Mouse (Mus musculus) right cerebral cortex, postnatal 14 days (tissue): Measurements from ENCODE around the gene Sox5.

Experiments
- DNase-seq: peaks from one replicate; pipeline ENCODE4 v3.0.0; 2022

The Sox5 gene

DNA sequence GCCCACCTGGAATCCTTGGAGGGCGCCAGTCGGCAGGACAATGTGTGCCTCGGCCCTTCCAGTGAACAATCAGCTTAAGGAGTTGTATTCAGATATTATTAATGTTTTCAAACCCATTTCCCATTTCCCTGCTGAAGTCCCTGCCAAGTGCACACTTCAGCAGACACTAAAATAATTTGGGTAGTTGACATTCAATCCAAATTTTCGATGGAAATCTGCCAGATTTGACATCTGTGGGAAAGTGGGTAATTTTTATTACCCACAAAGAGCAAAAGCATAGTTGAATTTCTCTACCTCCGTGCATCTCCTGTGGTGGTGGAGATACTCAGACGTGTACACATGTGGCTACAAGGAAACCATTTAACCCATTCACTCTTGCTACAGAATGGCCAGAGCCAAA is 228.3 kb downstream of the Sox5 start:
- DNase-seq, result no peak

DNA sequence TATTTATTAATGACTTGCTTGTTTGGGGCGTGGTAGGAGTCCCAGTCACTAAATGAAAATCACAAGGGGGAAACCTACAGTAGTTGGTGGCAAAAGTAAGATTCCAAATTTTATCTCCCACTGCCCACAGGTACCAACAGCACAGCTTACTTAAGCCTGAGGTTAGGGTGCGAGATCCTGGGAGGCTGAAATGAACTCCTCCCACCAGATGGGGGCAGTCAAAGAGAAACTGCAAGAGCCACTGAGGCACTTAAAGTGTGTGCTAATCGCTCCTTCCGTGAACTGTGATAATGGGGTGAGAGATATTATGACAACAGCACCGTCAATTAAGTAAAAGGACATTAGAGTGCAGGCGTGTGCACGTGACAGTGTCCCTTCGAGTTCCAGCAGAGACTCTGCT is 232.8 kb downstream of the Sox5 start:
- DNase-seq, result no peak

DNA sequence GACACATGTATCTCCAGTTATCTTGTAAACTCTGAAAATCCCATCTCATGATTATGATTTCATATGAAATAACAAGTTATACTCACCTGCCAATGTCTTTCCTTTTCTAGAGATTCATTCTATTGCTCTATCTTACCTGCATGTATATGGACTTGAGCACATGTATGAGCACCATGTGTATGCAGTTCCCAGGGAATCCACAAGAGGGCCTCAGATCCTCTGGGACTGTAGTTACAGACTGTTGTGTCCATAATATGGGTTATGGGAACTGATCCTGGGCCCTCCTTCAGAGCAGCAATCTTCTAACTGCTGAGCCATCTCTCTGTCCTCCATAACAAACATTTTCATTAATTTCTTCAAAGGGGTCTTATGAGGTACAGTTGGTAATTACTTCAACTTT is 234.6 kb downstream of the Sox5 start:
- no peak for DNase-seq

- no peak for DNase-seq
Measured at GRCm38 (mm10) chr6:144545549-144545948, 236.2 kb downstream of the Sox5 start.

- no peak for DNase-seq
Measured at GRCm38 (mm10) chr6:144541316-144541715, 240.5 kb downstream of the Sox5 start.

- no peak for DNase-seq
Measured at GRCm38 (mm10) chr6:144539439-144540192, 242.2 kb downstream of the Sox5 start.

DNA sequence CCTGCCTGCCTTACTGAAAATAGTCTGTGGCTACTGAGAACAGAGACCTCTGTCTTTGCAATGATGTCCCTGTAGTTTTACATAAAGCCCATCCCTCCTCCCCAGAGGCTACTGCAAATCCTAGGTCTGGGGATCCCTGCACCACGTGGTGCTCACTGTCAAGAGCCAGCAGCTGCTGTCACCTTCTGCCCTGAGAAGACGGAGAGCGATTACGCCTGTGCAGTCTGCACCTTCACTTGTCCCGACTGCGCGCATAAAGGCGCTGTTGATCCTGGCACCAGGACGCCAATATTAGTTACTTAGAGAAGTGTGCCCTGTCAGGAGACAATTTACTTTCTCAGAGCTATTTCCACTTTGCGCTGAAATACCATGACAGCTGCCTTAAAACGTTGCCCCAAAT is 258.3 kb downstream of the Sox5 start:
- no peak for DNase-seq

DNA sequence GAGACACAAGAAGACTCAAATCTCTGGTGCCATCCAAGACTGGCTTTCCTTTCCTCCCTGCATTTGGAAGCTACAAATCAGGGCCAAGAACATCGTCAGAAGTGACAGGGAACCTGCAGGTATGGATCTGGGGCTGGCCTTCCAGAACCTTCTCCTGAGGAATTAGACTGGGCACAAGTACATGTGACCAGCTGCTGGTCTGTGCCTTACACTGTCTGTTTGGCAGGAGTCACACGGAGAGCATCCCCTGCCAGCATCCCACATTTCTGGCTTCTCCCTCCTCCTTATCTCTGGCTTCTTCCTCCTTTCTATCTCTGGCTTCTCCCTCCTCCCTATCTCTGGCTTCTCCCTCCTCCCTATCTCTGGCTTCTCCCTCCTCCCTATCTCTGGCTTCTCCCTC is 263.0 kb downstream of the Sox5 start:
- no peak for DNase-seq

DNA sequence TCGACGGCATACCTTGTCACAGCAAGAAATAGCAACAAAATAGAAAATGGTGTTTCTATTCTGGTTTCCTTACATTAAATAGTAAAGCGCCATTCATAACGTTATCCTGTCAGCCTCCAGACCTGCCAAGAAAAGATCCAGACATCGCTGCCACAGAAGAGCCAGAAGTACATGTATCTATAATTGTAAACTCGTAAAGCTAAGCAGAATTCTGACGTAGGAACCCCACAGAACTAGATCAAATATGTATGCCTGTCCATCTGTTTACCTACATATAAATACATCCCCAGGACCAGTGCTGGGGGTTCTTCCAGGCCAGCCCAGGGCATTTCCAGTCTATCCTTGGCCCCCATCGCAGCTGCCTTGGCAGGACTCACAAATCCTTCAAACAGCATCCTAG is 265.9 kb downstream of the Sox5 start:
- no peak for DNase-seq

- DNase-seq, result no peak
Measured at GRCm38 (mm10) chr6:144513761-144514160, 268.0 kb downstream of the Sox5 start.

- no peak for DNase-seq
Measured at GRCm38 (mm10) chr6:144511925-144512324, 269.9 kb downstream of the Sox5 start.

DNA sequence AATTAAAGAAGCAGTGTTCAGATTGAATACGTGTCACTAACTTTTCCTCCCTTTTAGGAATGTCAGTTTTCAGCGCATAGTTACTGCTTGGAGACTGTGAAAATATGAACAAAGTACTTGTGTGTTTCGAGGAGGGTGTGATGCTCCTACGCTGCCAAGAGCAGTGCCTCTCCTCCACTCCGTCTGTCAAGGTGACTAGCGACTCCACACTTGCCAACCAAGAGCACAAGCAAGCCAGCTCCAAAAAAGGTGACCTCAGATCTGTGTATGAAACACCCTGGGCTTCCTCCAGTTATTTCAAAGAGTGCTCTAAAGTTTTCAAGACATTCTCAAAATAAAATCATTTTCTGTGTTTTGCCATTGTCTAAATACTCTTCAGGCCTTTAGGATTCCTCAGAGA is 271.6 kb downstream of the Sox5 start:
- no peak for DNase-seq

GRCm38 (mm10) chr6:144504197-144504551 is 277.6 kb downstream of the Sox5 start:
- DNase-seq, result no peak

- DNase-seq, result no peak
Measured at GRCm38 (mm10) chr6:144503399-144504196, 278.2 kb downstream of the Sox5 start.

DNA sequence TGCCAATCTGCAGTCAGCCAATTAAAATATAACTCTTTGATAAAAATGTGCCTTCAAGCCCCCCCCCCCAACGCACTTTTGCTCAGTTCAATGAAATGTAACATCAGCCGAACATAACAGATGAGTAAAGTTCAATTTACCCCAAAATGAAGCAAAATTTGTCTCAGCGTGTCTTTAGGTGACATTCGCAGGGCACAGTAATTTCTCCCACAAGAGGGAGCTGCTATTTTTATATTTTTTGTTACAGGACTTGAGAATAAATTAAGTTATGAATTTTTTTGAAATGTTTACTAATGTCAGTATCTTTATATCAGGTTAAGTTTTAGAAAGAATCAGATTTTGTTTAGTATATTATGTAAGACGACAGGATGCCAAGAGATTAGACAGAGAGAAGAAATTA is 280.3 kb downstream of the Sox5 start:
- DNase-seq, result no peak

- no peak for DNase-seq
Measured at GRCm38 (mm10) chr6:144498177-144498576, 283.6 kb downstream of the Sox5 start.

- DNase-seq, result no peak
Measured at GRCm38 (mm10) chr6:144491761-144492415, 289.9 kb downstream of the Sox5 start.

DNA sequence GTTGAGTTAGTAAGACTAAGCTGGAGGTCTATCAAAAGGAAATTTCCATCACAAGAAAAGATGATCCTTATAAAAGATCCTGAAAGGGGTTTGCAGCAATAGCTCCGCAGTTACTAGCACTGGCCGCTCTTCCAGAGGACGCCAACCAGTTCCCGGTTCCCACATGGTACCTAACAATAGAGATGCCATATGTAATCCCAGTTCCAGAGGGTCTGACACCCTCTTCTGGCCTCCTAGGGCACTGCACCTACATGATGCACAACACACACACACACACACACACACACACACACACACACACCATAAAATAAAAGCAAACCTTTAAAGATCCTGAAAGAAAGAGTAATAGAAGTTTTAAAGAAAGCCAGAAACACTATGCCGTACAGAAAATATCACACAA is 290.9 kb downstream of the Sox5 start:
- DNase-seq, result no peak

DNA sequence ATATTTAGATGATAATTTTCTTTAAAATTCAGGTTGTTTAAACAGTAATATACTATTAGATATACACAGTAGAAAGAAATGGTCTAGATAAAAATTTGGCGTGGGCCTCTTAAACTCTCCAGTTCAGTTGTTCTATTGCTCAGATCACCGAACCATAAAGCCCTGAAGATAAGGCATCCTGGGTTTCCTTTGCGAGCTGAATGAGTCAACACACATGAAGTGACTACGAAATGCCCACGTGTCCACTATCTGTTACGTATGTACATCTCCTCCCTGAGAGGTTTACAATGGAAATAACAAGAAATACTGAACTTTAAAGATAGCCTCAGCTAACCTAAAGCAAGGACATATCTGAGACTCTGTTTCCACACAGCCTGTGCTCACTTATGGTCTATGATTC is 296.2 kb downstream of the Sox5 start:
- DNase-seq, result no peak

GRCm38 (mm10) chr6:144483166-144483565 is 298.6 kb downstream of the Sox5 start:
- no peak for DNase-seq

- DNase-seq, result no peak
Measured at GRCm38 (mm10) chr6:144480648-144481528, 300.9 kb downstream of the Sox5 start.

GRCm38 (mm10) chr6:144479861-144480260 is 301.9 kb downstream of the Sox5 start:
- DNase-seq, result no peak
